Mouse (Mus musculus) CH12.LX (cell line): Measurements from ENCODE around the gene Miip. TPM values are rescaled to one million over a fixed set of nuclear protein-coding genes. Genes with fewer than 3 reads are reported as not detected.
A peak's percentile ranks its signal among the peaks of the same experiment; 100 is the strongest.

ENCODE experiments used
- DNase-seq: peaks from one replicate; pipeline ENCODE4 v3.0.0-alpha.2; 2013; ENCODE audit errors: extremely low read depth
- H3K27ac ChIP-seq: 2 replicates; pipeline ENCODE4 v1.5.1; 2012; ENCODE audit warnings: low read depth, mild to moderate bottlenecking, control low read depth, moderate library complexity; ENCODE audit not compliant: insufficient read depth
- H3K27me3 ChIP-seq: replicated peaks from 2 replicates; pipeline ENCODE3; 2012; ENCODE audit warnings: inconsistent platforms
- H3K36me3 ChIP-seq, 2 experiments: replicated peaks in 1 of 2; 2 replicates each; pipeline versions ENCODE3 to v1.6.1; 2012; ENCODE audit warnings: inconsistent platforms in 1 of 2, low read length in 1 of 2, mild to moderate bottlenecking in 1 of 2, mixed read lengths in 1 of 2, moderate library complexity in 1 of 2; ENCODE audit not compliant: control insufficient read depth in 1 of 2, insufficient read depth in 1 of 2
- H3K4me1 ChIP-seq, 2 experiments: 2 replicates each; pipeline ENCODE4 v1.6.1; 2012; ENCODE audit warnings: inconsistent platforms in 1 of 2, moderate library complexity in 1 of 2; ENCODE audit not compliant: insufficient read depth in 2 of 2, control insufficient read depth in 1 of 2
- H3K4me2 ChIP-seq: 2 replicates; pipeline ENCODE4 v1.6.1; 2012; ENCODE audit warnings: low read depth, mild to moderate bottlenecking, control low read depth; ENCODE audit not compliant: poor library complexity, insufficient read depth, severe bottlenecking
- H3K4me3 ChIP-seq, 3 experiments: fragments of 150-350 bp in 1 of 3; sonication (generic) in 1 of 3; replicated peaks in 1 of 3; 2 replicates each; pipeline versions ENCODE3 to v1.5.1; 2011 to 2012; ENCODE audit warnings: low read depth in 2 of 3, low read length in 2 of 3, mild to moderate bottlenecking in 2 of 3, moderate library complexity in 2 of 3, control low read depth in 1 of 3, improper control_type of control experiment in 1 of 3, inconsistent platforms in 1 of 3, mixed read lengths in 1 of 3; ENCODE audit not compliant: poor library complexity in 1 of 3
- H3K79me2 ChIP-seq: replicated peaks from 2 replicates; pipeline ENCODE4 v1.6.1; 2012; ENCODE audit warnings: mild to moderate bottlenecking, moderate library complexity; ENCODE audit not compliant: control insufficient read depth, poor library complexity, insufficient read depth, severe bottlenecking; ENCODE audit errors: extremely low read depth
- H3K9ac ChIP-seq: 2 replicates; pipeline ENCODE4 v1.6.1; 2012; ENCODE audit warnings: low read depth, mild to moderate bottlenecking, control low read depth, moderate library complexity; ENCODE audit not compliant: insufficient read depth
- H3K9me3 ChIP-seq: replicated peaks from 2 replicates; pipeline ENCODE3; 2012; ENCODE audit warnings: low read length, inconsistent platforms, mixed read lengths
- BHLHE40 ChIP-seq: IDR thresholded peaks from 2 replicates; pipeline ENCODE4 v1.6.1; 2011; ENCODE audit warnings: mild to moderate bottlenecking, low read depth, low read length, improper control_type of control experiment
- CHD2 ChIP-seq: IDR thresholded peaks from 2 replicates; pipeline ENCODE4 v1.6.1; 2011; ENCODE audit warnings: low read length, improper control_type of control experiment
- CTCF ChIP-seq, 2 experiments: IDR thresholded peaks in 1 of 2; conservative IDR thresholded peaks in 1 of 2; 2 replicates each; pipeline ENCODE4 v1.5.1; 2011 to 2012; ENCODE audit warnings: low read depth in 2 of 2, low read length in 2 of 2, improper control_type of control experiment in 1 of 2, inconsistent platforms in 1 of 2, mild to moderate bottlenecking in 1 of 2, moderate library complexity in 1 of 2
- ELF1 ChIP-seq: IDR thresholded peaks from 2 replicates; pipeline ENCODE4 v1.6.1; 2014; ENCODE audit warnings: low read depth, mild to moderate bottlenecking, inconsistent platforms, low read length, improper control_type of control experiment
- EP300 ChIP-seq: IDR thresholded peaks from 2 replicates; pipeline ENCODE4 v1.6.1; 2011; ENCODE audit warnings: low read length, improper control_type of control experiment
- ETS1 ChIP-seq: conservative IDR thresholded peaks from 2 replicates; pipeline ENCODE4 v1.6.1; 2012; ENCODE audit warnings: low read depth, mild to moderate bottlenecking, inconsistent platforms, low read length, improper control_type of control experiment, moderate library complexity
- HCFC1 ChIP-seq: IDR thresholded peaks from 2 replicates; pipeline ENCODE4 v1.6.1; 2012; ENCODE audit warnings: low read depth, mild to moderate bottlenecking, inconsistent platforms, low read length, improper control_type of control experiment
- KAT2A ChIP-seq: IDR thresholded peaks from 2 replicates; pipeline ENCODE4 v1.6.1; 2012; ENCODE audit warnings: low read length, improper control_type of control experiment, inconsistent platforms; ENCODE audit not compliant: insufficient replicate concordance
- MAX ChIP-seq: IDR thresholded peaks from 2 replicates; pipeline ENCODE4 v1.6.1; 2011; ENCODE audit warnings: low read length, improper control_type of control experiment
- MAZ ChIP-seq: IDR thresholded peaks from 2 replicates; pipeline ENCODE4 v1.6.1; 2012; ENCODE audit warnings: low read depth, mild to moderate bottlenecking, inconsistent platforms, low read length, improper control_type of control experiment, moderate library complexity
- MXI1 ChIP-seq: IDR thresholded peaks from 2 replicates; pipeline ENCODE4 v1.6.1; 2011; ENCODE audit warnings: mild to moderate bottlenecking, low read depth, low read length, improper control_type of control experiment
- NELFE ChIP-seq: IDR thresholded peaks from 2 replicates; pipeline ENCODE4 v1.6.1; 2011; ENCODE audit warnings: low read depth, low read length, improper control_type of control experiment
- PAX5 ChIP-seq: IDR thresholded peaks from 2 replicates; pipeline ENCODE4 v1.6.1; 2012; ENCODE audit warnings: low read length, inconsistent platforms, mixed read lengths
- POLR2A ChIP-seq: IDR thresholded peaks from 2 replicates; pipeline ENCODE4 v1.6.1; 2011; ENCODE audit warnings: low read depth, mild to moderate bottlenecking, improper control_type of control experiment, low read length
- SMC3 ChIP-seq: IDR thresholded peaks from 2 replicates; pipeline ENCODE4 v1.6.1; 2011; ENCODE audit warnings: low read depth, low read length, improper control_type of control experiment
- TBP ChIP-seq: conservative IDR thresholded peaks from 2 replicates; pipeline ENCODE4 v1.6.1; 2011; ENCODE audit warnings: low read depth, low read length, improper control_type of control experiment
- TCF12 ChIP-seq: IDR thresholded peaks from 2 replicates; pipeline ENCODE4 v1.6.1; 2014; ENCODE audit warnings: low read depth, mild to moderate bottlenecking, inconsistent platforms, low read length, improper control_type of control experiment
- ZC3H11A ChIP-seq: IDR thresholded peaks from 2 replicates; pipeline ENCODE4 v1.6.1; 2012; ENCODE audit warnings: low read depth, mild to moderate bottlenecking, inconsistent platforms, low read length, improper control_type of control experiment
- ZNF384 ChIP-seq: IDR thresholded peaks from 2 replicates; pipeline ENCODE4 v1.6.1; 2012; ENCODE audit warnings: low read depth, low read length, improper control_type of control experiment, inconsistent platforms
- dilution Hi-C: fragments of 300-500 bp; cut with MboI; formaldehyde crosslinking; loops from 2 replicates; pipeline ENCODE4 v1.14.3; 2020; ENCODE audit warnings: low sequenced_read_pairs; ENCODE audit not compliant: extremely low pct_unique_long_range_greater_than_20kb, extremely low pct_ligation_motif_present
- in situ Hi-C: fragments of 300-500 bp; cut with MboI; formaldehyde crosslinking; loops from 3 replicates; pipeline ENCODE4 v1.14.3; 2019; ENCODE audit warnings: low sequenced_read_pairs, low pct_ligation_motif_present, low pct_unique_long_range_greater_than_20kb, mixed read lengths
- polyA plus RNA-seq: library from polyadenylated mRNA; unstranded; fragments of >175 nt; gene quantifications from 2 replicates; pipeline ENCODE4 v1.2.1, GENCODE M21; 2012; ENCODE audit warnings: low read depth; ENCODE audit not compliant: insufficient read length
- total RNA-seq, 2 experiments: library from RNA; depleted of rRNA; stranded (reverse); fragments of 300-350 nt in 1 of 2; fragments of >200 nt in 1 of 2; gene quantifications; 2 replicates each; pipeline ENCODE4 v1.2.3; 2012 to 2014

Gene Miip
- total and polyA plus RNA-seq, 3 experiments, result 31.5 to 58.8 (median 46.6) TPM

DNA sequence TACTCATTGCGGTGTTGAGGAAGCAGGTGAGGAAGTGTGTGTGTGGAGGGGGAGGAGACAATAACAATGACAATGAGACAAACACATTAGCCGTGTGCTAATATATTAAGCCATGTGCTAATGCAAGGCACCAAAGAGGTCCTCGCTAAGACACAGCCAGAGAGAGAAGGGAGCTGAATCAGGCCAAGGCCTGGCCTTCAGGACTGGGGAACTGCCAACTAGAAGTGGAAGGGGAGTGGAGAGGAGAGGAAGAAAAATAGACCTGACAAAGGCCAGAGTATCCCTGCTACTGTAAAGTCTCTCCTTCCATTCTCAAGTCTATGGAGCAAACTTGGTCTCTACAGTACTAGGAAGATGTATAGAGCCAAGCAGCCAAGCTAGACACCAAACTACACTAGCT, 35.0 kb upstream of the Miip start:
- Histone ChIP-seq H3K9me3 (no peaks in the 10 kb centered on the region), H3K4me3 (peak overlapping the region; percentile 83 to 95 (median 93)), H3K4me1 (peaks cover 10 to 15% of the 10 kb centered on the region in 2 experiments), H3K27me3 (peaks cover 2% of the 10 kb centered on the region), H3K27ac (no peak overlapping the region), H3K79me2 (peaks cover 4% of the 10 kb centered on the region; the same call in 1 of the 2 replicates), H3K9ac (peak overlapping the region; percentile 92), H3K36me3 (peaks cover 24 to 46% of the 10 kb centered on the region in 2 experiments), H3K4me2 (peak overlapping the region; percentile 82)
- DNase-seq, result no peak
- dilution Hi-C loops (no loop called here), in situ Hi-C loops (no loop called here)
- TF ChIP-seq ZC3H11A (no peak), TBP (no peak), MAZ (no peak), POLR2A (no peak), BHLHE40 (no peak), CHD2 (no peak), PAX5 (no peak), SMC3 (no peak), ETS1 (no peak), EP300 (no peak), ELF1 (no peak), HCFC1 (no peak), CTCF (conservative IDR thresholded peaks at IDR 0.05 in 1 of 2, IDR thresholded peaks at IDR 0.05 in 1 of 2; ENCODE audit: low read depth in 2 of 2, low read length in 2 of 2) (no peak), TCF12 (no peak), KAT2A (no peak), MAX (no peak), NELFE (no peak), MXI1 (no peak)

- Histone ChIP-seq H3K4me3 (no peak overlapping the region), H3K79me2 (peaks cover 4% of the 10 kb centered on the region; the same call in 1 of the 2 replicates), H3K36me3 (peaks cover 29 to 52% of the 10 kb centered on the region in 2 experiments), H3K27me3 (peaks cover 2% of the 10 kb centered on the region), H3K27ac (no peak overlapping the region), H3K4me2 (no peak overlapping the region), H3K4me1 (peaks cover 10 to 15% of the 10 kb centered on the region in 2 experiments), H3K9me3 (no peaks in the 10 kb centered on the region), H3K9ac (no peak overlapping the region)
- in situ Hi-C loops (no loop called here), dilution Hi-C loops (no loop called here)
- TF ChIP-seq ZNF384 (no peak), NELFE (no peak), CHD2 (no peak), MAX (no peak)
- DNase-seq, result no peak
Observed at GRCm38 (mm10) chr4:147902906-147903500, 34.4 kb upstream of the Miip start.
